In genomic region chr12:71017827-71018226, GRCm38 (mm10) we compare ENCODE assay signal across 11 mouse cellular contexts. TPM values are rescaled to one million over a fixed set of nuclear protein-coding genes. Genes with fewer than 3 reads are reported as not detected.
A peak's percentile ranks its signal among the peaks of the same experiment; 100 is the strongest.
DNase-seq lines count a peak whose midpoint lies in the region; ATAC-seq and TF ChIP-seq lines count a peak whose summit lies in the region.
"Had no signal": no experiment of that assay in that cellular context is flagged by ENCODE, and none has a peak within 500 bp of the region (broad histone marks: within the 10 kb centered on the region; RNA-seq: fewer than 3 reads in every experiment).

No protein-coding gene starts in this region.

- no peaks in the 10 kb centered on the region for H3K9me3 ChIP-seq in intestine, embryonic 14.5 days (ENCODE audit: control insufficient read depth, low read length)
- H3K9me3 ChIP-seq in intestine, embryonic 16.5 days (ENCODE audit: control insufficient read depth, low read length) = no peaks in the 10 kb centered on the region
- H3K9me3 ChIP-seq in MEL (replicated peaks; ENCODE audit: insufficient read depth, low read length) = no peaks in the 10 kb centered on the region
- no peaks in the 10 kb centered on the region for H3K9me3 ChIP-seq in embryonic facial prominence, embryonic 13.5 days
- H3K9me3 ChIP-seq in liver, embryonic 12.5 days (replicated peaks) = no peaks in the 10 kb centered on the region

- H3K36me3 ChIP-seq in intestine, embryonic 14.5 days (ENCODE audit: control insufficient read depth, insufficient read depth, low read length) = peaks cover 47% of the 10 kb centered on the region
- no peaks in the 10 kb centered on the region for H3K36me3 ChIP-seq in intestine, embryonic 16.5 days (ENCODE audit: control insufficient read depth, insufficient read depth, low read length)
- peaks cover 4 to 21% of the 10 kb centered on the region in 2 experiments; a peak in 3 of 4 replicates for H3K36me3 ChIP-seq in MEL (ENCODE audit: control insufficient read depth in 1 of 2, insufficient read depth in 2 of 2, low read length in 2 of 2)
- peaks cover 38% of the 10 kb centered on the region for H3K36me3 ChIP-seq in embryonic facial prominence, embryonic 13.5 days
- peaks cover 42% of the 10 kb centered on the region for H3K36me3 ChIP-seq in liver, embryonic 12.5 days

- peak overlapping the region; percentile 64 for H3K4me2 ChIP-seq in intestine, embryonic 14.5 days (ENCODE audit: low read length)
- no peak overlapping the region for H3K4me2 ChIP-seq in intestine, embryonic 16.5 days (ENCODE audit: low read depth, low read length)
- H3K4me2 ChIP-seq in embryonic facial prominence, embryonic 13.5 days = peak overlapping the region; percentile 67
- H3K4me2 ChIP-seq in liver, embryonic 12.5 days = peak overlapping the region; percentile 88

- no peak for TF ChIP-seq CTCF in MEL (IDR thresholded peaks at IDR 0.05 in 2 of 3, conservative IDR thresholded peaks at IDR 0.05 in 1 of 3; ENCODE audit: control insufficient read depth in 1 of 3, insufficient read depth in 1 of 3, low read depth in 2 of 3, low read length in 3 of 3, poor library complexity in 1 of 3, severe bottlenecking in 1 of 3)

- peak overlapping the region; percentile 90; the same call in 1 of the 2 replicates for H3K9ac ChIP-seq in intestine, embryonic 14.5 days (ENCODE audit: low read length)
- no peak overlapping the region for H3K9ac ChIP-seq in intestine, embryonic 16.5 days (ENCODE audit: low read depth, low read length)
- peak overlapping the region; percentile 41 for H3K9ac ChIP-seq in MEL (ENCODE audit: control insufficient read depth, low read depth, low read length, poor library complexity, severe bottlenecking)
- H3K9ac ChIP-seq in embryonic facial prominence, embryonic 13.5 days = no peak overlapping the region
- no peak overlapping the region for H3K9ac ChIP-seq in liver, embryonic 12.5 days

- no peaks in the 10 kb centered on the region for H3K27me3 ChIP-seq in intestine, embryonic 14.5 days (replicated peaks; ENCODE audit: control insufficient read depth, insufficient read depth, low read length)
- H3K27me3 ChIP-seq in intestine, embryonic 16.5 days (replicated peaks; ENCODE audit: control insufficient read depth, insufficient read depth, low read length) = no peaks in the 10 kb centered on the region
- no peaks in the 10 kb centered on the region for H3K27me3 ChIP-seq in MEL (ENCODE audit: control insufficient read depth in 1 of 2, insufficient read depth in 2 of 2, low read length in 2 of 2)
- no peaks in the 10 kb centered on the region for H3K27me3 ChIP-seq in embryonic facial prominence, embryonic 13.5 days
- H3K27me3 ChIP-seq in liver, embryonic 12.5 days (replicated peaks) = no peaks in the 10 kb centered on the region

- no peak for ATAC-seq in intestine, embryonic 14.5 days (replicated peaks; ENCODE audit: low FRiP score, low TSS enrichment, low read depth)
- no peak for ATAC-seq in intestine, embryonic 16.5 days
- ATAC-seq in embryonic facial prominence, embryonic 13.5 days (ENCODE audit: insufficient number of reproducible peaks, insufficient read depth, low FRiP score, low TSS enrichment, low read depth) = no peak
- ATAC-seq in liver, embryonic 12.5 days = no peak
- ATAC-seq in cerebellum, adult (ENCODE audit: insufficient number of reproducible peaks, low FRiP score, low TSS enrichment) = no peak

- peak overlapping the region; percentile 99; the same call in 1 of the 2 replicates for H3K4me3 ChIP-seq in intestine, embryonic 14.5 days (ENCODE audit: low read depth, low read length)
- no peak overlapping the region for H3K4me3 ChIP-seq in intestine, embryonic 16.5 days (ENCODE audit: low read length)
- peak overlapping the region in 1 of 2 experiments; percentile 83; a peak in 1 of 4 replicates for H3K4me3 ChIP-seq in MEL (ENCODE audit: control insufficient read depth in 1 of 2, insufficient read depth in 1 of 2, low read depth in 2 of 2, low read length in 2 of 2)
- H3K4me3 ChIP-seq in embryonic facial prominence, embryonic 13.5 days = 0 out of 2 replicates have a peak overlapping the region, but pooled peaks have one; percentile 98
- peak overlapping the region; percentile 94; the same call in 1 of the 2 replicates for H3K4me3 ChIP-seq in liver, embryonic 12.5 days

- no peak for TF ChIP-seq EP300 in MEL (IDR thresholded peaks at IDR 0.05; ENCODE audit: low read depth in 1 of 2, low read length in 2 of 2)

- H3K4me1 ChIP-seq in intestine, embryonic 14.5 days (replicated peaks; ENCODE audit: control insufficient read depth, insufficient read depth, low read length) = peaks cover 16% of the 10 kb centered on the region
- H3K4me1 ChIP-seq in intestine, embryonic 16.5 days (ENCODE audit: control insufficient read depth, insufficient read depth, low read length) = peaks cover 10% of the 10 kb centered on the region
- H3K4me1 ChIP-seq in MEL (ENCODE audit: control insufficient read depth in 1 of 2, insufficient read depth in 2 of 2, low read length in 2 of 2) = peaks cover 2 to 11% of the 10 kb centered on the region in 2 experiments; a peak in 2 of 4 replicates
- H3K4me1 ChIP-seq in embryonic facial prominence, embryonic 13.5 days = peaks cover 16% of the 10 kb centered on the region
- H3K4me1 ChIP-seq in liver, embryonic 12.5 days = peaks cover 20% of the 10 kb centered on the region

- no peak for DNase-seq in intestine, embryonic 14.5 days (ENCODE audit: low spot score)
- DNase-seq in MEL (ENCODE audit: low read depth, low spot score) = no peak
- DNase-seq in cerebellum, adult 9-11 months = no peak
- DNase-seq in thymus, postnatal 4 days = no peak
- DNase-seq: adrenal gland, postnatal 10 days; cerebellum, adult 8-10 months; kidney, adult 8-10 months had no signal

- no peak overlapping the region for H3K27ac ChIP-seq in intestine, embryonic 14.5 days (ENCODE audit: low read depth)
- no peak overlapping the region for H3K27ac ChIP-seq in intestine, embryonic 16.5 days (ENCODE audit: low read length)
- no peak overlapping the region for H3K27ac ChIP-seq in MEL (ENCODE audit: control insufficient read depth, low read depth, low read length)
- no peak overlapping the region for H3K27ac ChIP-seq in embryonic facial prominence, embryonic 13.5 days
- no peak overlapping the region for H3K27ac ChIP-seq in liver, embryonic 12.5 days

- peaks cover 35% of the 10 kb centered on the region for H3K79me2 ChIP-seq in MEL (ENCODE audit: control insufficient read depth, insufficient read depth, low read length, poor library complexity)

- TF ChIP-seq RAD21 in MEL (IDR thresholded peaks at IDR 0.05; ENCODE audit: low read depth, low read length) = no peak

- 77% methylated on average over 10 of the region's 10 CpGs for WGBS in intestine, embryonic 14.5 days
- WGBS in intestine, embryonic 16.5 days = 76% methylated on average over 10 of the region's 10 CpGs
- 81% methylated on average over 10 of the region's 10 CpGs for WGBS in embryonic facial prominence, embryonic 13.5 days
- WGBS in liver, embryonic 12.5 days (ENCODE audit: insufficient replicate concordance) = 84% methylated on average over 10 of the region's 10 CpGs

- no peak for TF ChIP-seq POLR2A in MEL (IDR thresholded peaks at IDR 0.05; ENCODE audit: control insufficient read depth in 1 of 2, insufficient read depth in 1 of 2, low read depth in 1 of 2, low read length in 2 of 2, poor library complexity in 1 of 2)

TF ChIP-seq in MEL, 35 proteins besides CTCF, POLR2A, EP300 and RAD21:
- TF ChIP-seq TBP (IDR thresholded peaks at IDR 0.05; ENCODE audit: low read depth, low read length) (no peak), MEF2A (IDR thresholded peaks at IDR 0.05; ENCODE audit: extremely low read depth, insufficient replicate concordance, low read depth, low read length, poor library complexity, severe bottlenecking) (no peak), HCFC1 (IDR thresholded peaks at IDR 0.05; ENCODE audit: low read depth, low read length) (no peak), USF2 (IDR thresholded peaks at IDR 0.05; ENCODE audit: borderline replicate concordance in 1 of 2, insufficient read depth in 1 of 2, low read depth in 1 of 2, low read length in 2 of 2) (no peak), USF1 (IDR thresholded peaks at IDR 0.05; ENCODE audit: low read depth, low read length) (no peak), POLR2AphosphoS2 (IDR thresholded peaks at IDR 0.05; ENCODE audit: low read length) (no peak), NRF1 (IDR thresholded peaks at IDR 0.05; ENCODE audit: insufficient read depth, low read depth, low read length, poor library complexity, severe bottlenecking) (no peak), NELFE (IDR thresholded peaks at IDR 0.05; ENCODE audit: low read depth, low read length) (no peak), JUND (IDR thresholded peaks at IDR 0.05; ENCODE audit: low read depth, low read length) (no peak), MXI1 (IDR thresholded peaks at IDR 0.05; ENCODE audit: low read depth, low read length) (no peak), TCF12 (IDR thresholded peaks at IDR 0.05; ENCODE audit: low read depth, low read length) (no peak), CHD2 (IDR thresholded peaks at IDR 0.05; ENCODE audit: low read length) (no peak), CHD1 (IDR thresholded peaks at IDR 0.05; ENCODE audit: low read depth, low read length) (no peak), POLR2AphosphoS5 (IDR thresholded peaks at IDR 0.05; ENCODE audit: borderline replicate concordance, low read depth, low read length) (no peak), MYC (IDR thresholded peaks at IDR 0.05; ENCODE audit: low read depth, low read length) (no peak)

RNA-seq across cellular contexts. Expression of gene Arid4a, which starts 2.0 kb away (rescaled TPM):
- polyA plus RNA-seq in intestine, embryonic 14.5 days (2014; fragmentation: Nextera tagmentation; extraction: Ambion mirVana) = 34.6 and 36.8 TPM in 2 replicates
- polyA plus RNA-seq in intestine, embryonic 16.5 days (2015; fragmentation: Nextera tagmentation; extraction: Ambion mirVana) = 35.1 and 35.8 TPM in 2 replicates
- total RNA-seq in MEL (2012; rRNA removed) = 6.7 and 7.2 TPM in 2 replicates
- polyA plus RNA-seq in MEL (2012; ENCODE audit: insufficient read depth in 1 of 2, insufficient read length in 2 of 2, low read depth in 1 of 2, low replicate concordance in 2 of 2, missing spikeins in 1 of 2) = 10 to 100 TPM in 1 of 2 experiments, not detected in 1; 13.0 TPM
- polyA plus RNA-seq in embryonic facial prominence, embryonic 13.5 days (2015; fragmentation: Nextera tagmentation; extraction: Ambion mirVana) = 41.8 and 44.3 TPM in 2 replicates
- polyA plus RNA-seq in liver, embryonic 12.5 days (2016; fragmentation: Nextera tagmentation; extraction: Ambion mirVana) = 23.4 and 24.1 TPM in 2 replicates

RNA-seq across cellular contexts. Expression of gene Psma3, which starts 43.4 kb away (rescaled TPM):
- polyA plus RNA-seq in intestine, embryonic 14.5 days (2014; fragmentation: Nextera tagmentation; extraction: Ambion mirVana) = 593 and 604 TPM in 2 replicates
- polyA plus RNA-seq in intestine, embryonic 16.5 days (2015; fragmentation: Nextera tagmentation; extraction: Ambion mirVana) = 516 and 562 TPM in 2 replicates
- total RNA-seq in MEL (2012; rRNA removed) = 304 and 348 TPM in 2 replicates
- 100 to 1,000 TPM in 1 of 2 experiments, not detected in 1; 295 TPM for polyA plus RNA-seq in MEL (2012; ENCODE audit: insufficient read depth in 1 of 2, insufficient read length in 2 of 2, low read depth in 1 of 2, low replicate concordance in 2 of 2, missing spikeins in 1 of 2)
- polyA plus RNA-seq in embryonic facial prominence, embryonic 13.5 days (2015; fragmentation: Nextera tagmentation; extraction: Ambion mirVana) = 638 and 649 TPM in 2 replicates
- polyA plus RNA-seq in liver, embryonic 12.5 days (2016; fragmentation: Nextera tagmentation; extraction: Ambion mirVana) = 468 and 481 TPM in 2 replicates

Comparison
In these comparisons a context has a peak if more than half of its experiments do, and no peak if none do; other contexts are left out.
1. H3K9ac ChIP-seq: peak in intestine, embryonic 14.5 days (single experiment) and MEL (single experiment); none in intestine, embryonic 16.5 days (single experiment), embryonic facial prominence, embryonic 13.5 days (single experiment) and liver, embryonic 12.5 days (single experiment).